Comparison of ENCODE assay signal across 10 mouse cellular contexts in genomic region chr13:53454794-53455672, GRCm38 (mm10). TPM values are rescaled to one million over a fixed set of nuclear protein-coding genes. Genes with fewer than 3 reads are reported as not detected.
DNase-seq lines count a peak whose midpoint lies in the region; ATAC-seq and TF ChIP-seq lines count a peak whose summit lies in the region.
"Had no signal": no experiment of that assay in that cellular context is flagged by ENCODE, and none has a peak within 500 bp of the region (broad histone marks: within the 10 kb centered on the region; RNA-seq: fewer than 3 reads in every experiment).

No protein-coding gene starts in this region.

- peaks cover 29% of the 10 kb centered on the region for H3K27me3 ChIP-seq in intestine, embryonic 14.5 days (replicated peaks; ENCODE audit: control insufficient read depth, insufficient read depth, low read length)
- peaks cover 13% of the 10 kb centered on the region; the same call in 1 of the 2 replicates for H3K27me3 ChIP-seq in intestine, postnatal 0 days (replicated peaks; ENCODE audit: control insufficient read depth, insufficient read depth, low read length)
- peaks cover 22% of the 10 kb centered on the region for H3K27me3 ChIP-seq in embryonic facial prominence, embryonic 13.5 days
- H3K27me3 ChIP-seq in hindbrain, embryonic 12.5 days, result peaks cover 22% of the 10 kb centered on the region
- H3K27me3 ChIP-seq in midbrain, embryonic 16.5 days (ENCODE audit: control insufficient read depth, insufficient read depth, low read depth, low read length), result peaks cover 53% of the 10 kb centered on the region

- 0 out of 2 replicates have a peak overlapping the region, but pooled peaks have one; percentile 16 for H3K9ac ChIP-seq in intestine, embryonic 14.5 days (ENCODE audit: low read length)
- H3K9ac ChIP-seq in intestine, postnatal 0 days (ENCODE audit: low read depth, low read length), result no peak overlapping the region
- peak overlapping the region; percentile 64 for H3K9ac ChIP-seq in embryonic facial prominence, embryonic 13.5 days
- H3K9ac ChIP-seq in hindbrain, embryonic 12.5 days, result peak overlapping the region; percentile 32
- peak overlapping the region; percentile 63 for H3K9ac ChIP-seq in midbrain, embryonic 16.5 days (ENCODE audit: low read depth, low read length)

- peak overlapping the region; percentile 15; the same call in 1 of the 2 replicates for H3K4me3 ChIP-seq in intestine, embryonic 14.5 days (ENCODE audit: low read depth, low read length)
- H3K4me3 ChIP-seq in intestine, postnatal 0 days (ENCODE audit: low read depth, low read length), result no peak overlapping the region
- peak overlapping the region; percentile 31 for H3K4me3 ChIP-seq in embryonic facial prominence, embryonic 13.5 days
- H3K4me3 ChIP-seq in hindbrain, embryonic 12.5 days, result peak overlapping the region; percentile 30
- H3K4me3 ChIP-seq in midbrain, embryonic 16.5 days (ENCODE audit: low read depth, low read length), result peak overlapping the region; percentile 29

- WGBS in intestine, embryonic 14.5 days, result 11% methylated on average over 21 of the region's 21 CpGs
- WGBS in intestine, postnatal 0 days, result 10% methylated on average over 21 of the region's 21 CpGs
- 5% methylated on average over 21 of the region's 21 CpGs for WGBS in embryonic facial prominence, embryonic 13.5 days
- whole genome bisulfite sequencing in hindbrain, embryonic 12.5 days, result 3% methylated on average over 21 of the region's 21 CpGs
- WGBS in midbrain, embryonic 16.5 days, result 2% methylated on average over 21 of the region's 21 CpGs

- peak overlapping the region; percentile 48 for H3K4me2 ChIP-seq in intestine, embryonic 14.5 days (ENCODE audit: low read length)
- no peak overlapping the region for H3K4me2 ChIP-seq in intestine, postnatal 0 days (replicated peaks; ENCODE audit: low read depth)
- H3K4me2 ChIP-seq in embryonic facial prominence, embryonic 13.5 days, result peak overlapping the region; percentile 58
- H3K4me2 ChIP-seq in hindbrain, embryonic 12.5 days (replicated peaks), result peak overlapping the region; percentile 58
- peak overlapping the region; percentile 68 for H3K4me2 ChIP-seq in midbrain, embryonic 16.5 days (ENCODE audit: low read length)

- H3K9me3 ChIP-seq in intestine, embryonic 14.5 days (ENCODE audit: control insufficient read depth, low read length), result no peaks in the 10 kb centered on the region
- no peaks in the 10 kb centered on the region for H3K9me3 ChIP-seq in intestine, postnatal 0 days (ENCODE audit: control insufficient read depth)
- H3K9me3 ChIP-seq in embryonic facial prominence, embryonic 13.5 days, result no peaks in the 10 kb centered on the region
- no peaks in the 10 kb centered on the region for H3K9me3 ChIP-seq in hindbrain, embryonic 12.5 days (replicated peaks)
- H3K9me3 ChIP-seq in midbrain, embryonic 16.5 days (replicated peaks; ENCODE audit: control insufficient read depth, low read length, poor library complexity, severe bottlenecking), result no peaks in the 10 kb centered on the region

- no peaks in the 10 kb centered on the region for H3K4me1 ChIP-seq in intestine, embryonic 14.5 days (replicated peaks; ENCODE audit: control insufficient read depth, insufficient read depth, low read length)
- no peaks in the 10 kb centered on the region for H3K4me1 ChIP-seq in intestine, postnatal 0 days (replicated peaks; ENCODE audit: control insufficient read depth, insufficient read depth, low read length)
- H3K4me1 ChIP-seq in embryonic facial prominence, embryonic 13.5 days, result peaks cover 12% of the 10 kb centered on the region; the same call in 1 of the 2 replicates
- peaks cover 13% of the 10 kb centered on the region for H3K4me1 ChIP-seq in hindbrain, embryonic 12.5 days
- peaks cover 14% of the 10 kb centered on the region for H3K4me1 ChIP-seq in midbrain, embryonic 16.5 days (ENCODE audit: control insufficient read depth, insufficient read depth, low read length)

- H3K27ac ChIP-seq in intestine, embryonic 14.5 days (ENCODE audit: low read depth), result no peak overlapping the region
- H3K27ac ChIP-seq in intestine, postnatal 0 days (ENCODE audit: low read depth, low read length), result no peak overlapping the region
- H3K27ac ChIP-seq in embryonic facial prominence, embryonic 13.5 days, result peak overlapping the region; percentile 64
- H3K27ac ChIP-seq in hindbrain, embryonic 12.5 days, result peak overlapping the region; percentile 45
- H3K27ac ChIP-seq in midbrain, embryonic 16.5 days (ENCODE audit: low read length), result no peak overlapping the region

- no peak for DNase-seq in intestine, embryonic 14.5 days (ENCODE audit: low spot score)
- DNase-seq in layer of hippocampus, postnatal 10 days (ENCODE audit: low spot score in 2 of 2), result no peak
- DNase-seq in ovary, adult 18-20 months (ENCODE audit: low spot score), result no peak
- no peak for DNase-seq in layer of hippocampus, postnatal 14 days (ENCODE audit: low spot score in 2 of 2)
- DNase-seq: layer of hippocampus, postnatal 36 days had no signal

- ATAC-seq in intestine, embryonic 14.5 days (replicated peaks; ENCODE audit: low FRiP score, low TSS enrichment, low read depth), result no peak
- no peak for ATAC-seq in intestine, postnatal 0 days
- ATAC-seq in embryonic facial prominence, embryonic 13.5 days (ENCODE audit: insufficient number of reproducible peaks, insufficient read depth, low FRiP score, low TSS enrichment, low read depth), result no peak
- peak; percentile 82 for ATAC-seq in hindbrain, embryonic 12.5 days (ENCODE audit: low FRiP score)
- ATAC-seq in midbrain, embryonic 16.5 days, result peak; percentile 82

- no peaks in the 10 kb centered on the region for H3K36me3 ChIP-seq in intestine, embryonic 14.5 days (ENCODE audit: control insufficient read depth, insufficient read depth, low read length)
- H3K36me3 ChIP-seq in intestine, postnatal 0 days (ENCODE audit: control insufficient read depth, insufficient read depth), result no peaks in the 10 kb centered on the region
- H3K36me3 ChIP-seq in embryonic facial prominence, embryonic 13.5 days, result no peaks in the 10 kb centered on the region
- no peaks in the 10 kb centered on the region for H3K36me3 ChIP-seq in hindbrain, embryonic 12.5 days
- no peaks in the 10 kb centered on the region for H3K36me3 ChIP-seq in midbrain, embryonic 16.5 days (ENCODE audit: control insufficient read depth, insufficient read depth, low read length)
- H3K36me3 ChIP-seq: G1E had no signal

- no peak for TF ChIP-seq CTCF in intestine, postnatal 0 days (IDR thresholded peaks at IDR 0.05; ENCODE audit: low read depth)

RNA-seq across cellular contexts. Expression of gene Msx2, which starts 17.8 kb away (rescaled TPM):
- 0.09 and 0.44 TPM in 2 replicates for polyA plus RNA-seq in intestine, embryonic 14.5 days (2014; fragmentation: Nextera tagmentation; extraction: Ambion mirVana)
- polyA plus RNA-seq in intestine, postnatal 0 days (2015; fragmentation: Nextera tagmentation; extraction: Ambion mirVana), result not detected in 2 replicates
- 31.7 and 41.1 TPM in 2 replicates for polyA plus RNA-seq in embryonic facial prominence, embryonic 13.5 days (2015; fragmentation: Nextera tagmentation; extraction: Ambion mirVana)
- 60.3 and 65.2 TPM in 2 replicates for polyA plus RNA-seq in hindbrain, embryonic 12.5 days (2016; fragmentation: Nextera tagmentation; extraction: Ambion mirVana)
- polyA plus RNA-seq in midbrain, embryonic 16.5 days (2015; fragmentation: Nextera tagmentation; extraction: Ambion mirVana), result 0.40 and 0.55 TPM in 2 replicates
- 1 to 10 TPM; 1.1 to 1.2 TPM for total RNA-seq in layer of hippocampus, postnatal 10 days (2021)
- 1 to 10 TPM in 1 of 2 experiments, under 1 TPM in 1; 0.94 to 1.0 TPM for total RNA-seq in layer of hippocampus, postnatal 14 days (2021)
- polyA plus RNA-seq: G1E had no signal

Comparison
In these comparisons a context has a peak if more than half of its experiments do, and no peak if none do; other contexts are left out.
1. ATAC-seq: peak in hindbrain, embryonic 12.5 days (single experiment) and midbrain, embryonic 16.5 days (single experiment); none in intestine, embryonic 14.5 days (single experiment), intestine, postnatal 0 days (single experiment) and embryonic facial prominence, embryonic 13.5 days (single experiment).
2. H3K27ac ChIP-seq: peak in embryonic facial prominence, embryonic 13.5 days (single experiment) and hindbrain, embryonic 12.5 days (single experiment); none in intestine, embryonic 14.5 days (single experiment), intestine, postnatal 0 days (single experiment) and midbrain, embryonic 16.5 days (single experiment).
3. RNA of gene Msx2, which starts 17.8 kb away (polyA plus RNA-seq): 60.3 to 65.2 TPM in hindbrain, embryonic 12.5 days and 31.7 to 41.1 TPM in embryonic facial prominence, embryonic 13.5 days; 0.40 to 0.55 TPM in midbrain, embryonic 16.5 days, 0.09 to 0.44 TPM in intestine, embryonic 14.5 days and not detected in intestine, postnatal 0 days; every median in the first group is over 10 times any median in the second.